Mouse (Mus musculus) G1E (cell line): ENCODE results near the gene Ank3.

Experiments
- CTCF ChIP-seq: IDR thresholded peaks from 2 replicates; pipeline ENCODE4 v1.5.1; 2012; ENCODE audit warnings: low read depth, low read length, inconsistent platforms, mixed read lengths
- GATA1 ChIP-seq: IDR thresholded peaks from 2 replicates; pipeline ENCODE4 v1.6.1; 2012; ENCODE audit warnings: borderline replicate concordance, low read length, inconsistent platforms, mixed read lengths
- POLR2AphosphoS5 ChIP-seq: IDR thresholded peaks from 2 replicates; pipeline ENCODE4 v1.6.1; 2012; ENCODE audit warnings: low read depth, low read length, inconsistent platforms; ENCODE audit not compliant: insufficient replicate concordance
- TAL1 ChIP-seq: conservative IDR thresholded peaks from 2 replicates; pipeline ENCODE4 v1.6.1; 2012; ENCODE audit warnings: low read depth, low read length, inconsistent platforms, mixed read lengths

- no peak for TF ChIP-seq TAL1
- no peak for TF ChIP-seq CTCF
- no peak for TF ChIP-seq POLR2AphosphoS5
- no peak for TF ChIP-seq GATA1
Measured at GRCm38 (mm10) chr10:69909856-69910255, 511.3 kb downstream of the Ank3 start.
